Mouse (Mus musculus) megakaryocyte, embryonic 14.5 days (primary cell): ENCODE results near the gene Akr1b10.

ENCODE experiments used
- FLI1 ChIP-seq: IDR thresholded peaks from 2 replicates; pipeline ENCODE4 v1.6.1; 2012; ENCODE audit warnings: low read length, inconsistent platforms, mixed read lengths
- GATA1 ChIP-seq: IDR thresholded peaks from 3 replicates; pipeline ENCODE4 v1.6.1; 2012; ENCODE audit warnings: mixed read lengths, low read length, inconsistent platforms, borderline replicate concordance

GRCm38 (mm10) chr6:34346096-34346898 is 37.7 kb upstream of the Akr1b10 start:
- TF ChIP-seq GATA1 (no peak), FLI1 (no peak)
